Mouse (Mus musculus): ENCODE results near the gene Gm10486. TPM values are rescaled to one million over a fixed set of nuclear protein-coding genes. Genes with fewer than 3 reads are reported as not detected.
"Not testable (repeated sequence)": the region's sequence is repeated elsewhere in the genome, so short reads cannot be mapped to it uniquely, and the experiment has no call there.

The Gm10486 gene
- not detected for total RNA-seq (2021)
- long read RNA-seq, experiment 1, result 0 reads
- long read RNA-seq, experiment 2, result 0 reads

DNA sequence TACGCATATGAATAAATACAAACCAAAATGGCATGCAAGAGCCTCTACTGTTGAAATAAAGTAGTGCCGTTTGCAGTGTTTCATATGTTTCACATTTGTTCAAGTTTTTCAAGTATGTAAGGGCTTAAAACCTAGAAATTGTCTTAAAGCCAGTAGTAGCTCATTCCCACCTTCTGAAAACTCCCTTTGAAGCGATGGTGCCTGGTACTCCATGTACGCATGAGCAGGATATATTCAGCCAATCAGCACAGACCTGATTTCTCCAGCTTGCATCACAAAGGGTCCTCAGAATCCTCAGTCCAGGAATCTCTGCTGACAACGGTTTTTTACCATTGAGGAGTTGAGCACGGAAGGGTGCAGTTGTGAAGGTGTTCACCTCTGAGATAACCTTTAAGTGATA, at the start of gene Gm10486:
TSS of gene Gm10486 (plus strand) at position 301 of the 400 bp plus-strand sequence.
- DNase-seq; intact Hi-C loops (cut with DNase I): not testable (repeated sequence)

All from heart, postnatal 14 days (tissue).